Mouse (Mus musculus) spleen, adult 2 months (tissue): ENCODE measurements at regions not wholly inside any gene's neighbourhood (a gene's known extent, or its start where the extent isn't known, plus 50 kb on each side); places are given as distances from the start of the nearest gene placed in this dataset.

Source experiments
- CTCF ChIP-seq: fragments of 200-500 bp; IDR thresholded peaks from 2 replicates; pipeline ENCODE4 v1.5.1; 2011; ENCODE audit warnings: mild to moderate bottlenecking, inconsistent platforms; ENCODE audit not compliant: insufficient read depth, insufficient read length, insufficient replicate concordance; ENCODE audit errors: extremely low read depth
- POLR2A ChIP-seq: fragments of 200-500 bp; IDR thresholded peaks from 2 replicates; pipeline ENCODE4 v1.6.1; 2011; ENCODE audit warnings: low read depth, low read length, inconsistent platforms

DNA sequence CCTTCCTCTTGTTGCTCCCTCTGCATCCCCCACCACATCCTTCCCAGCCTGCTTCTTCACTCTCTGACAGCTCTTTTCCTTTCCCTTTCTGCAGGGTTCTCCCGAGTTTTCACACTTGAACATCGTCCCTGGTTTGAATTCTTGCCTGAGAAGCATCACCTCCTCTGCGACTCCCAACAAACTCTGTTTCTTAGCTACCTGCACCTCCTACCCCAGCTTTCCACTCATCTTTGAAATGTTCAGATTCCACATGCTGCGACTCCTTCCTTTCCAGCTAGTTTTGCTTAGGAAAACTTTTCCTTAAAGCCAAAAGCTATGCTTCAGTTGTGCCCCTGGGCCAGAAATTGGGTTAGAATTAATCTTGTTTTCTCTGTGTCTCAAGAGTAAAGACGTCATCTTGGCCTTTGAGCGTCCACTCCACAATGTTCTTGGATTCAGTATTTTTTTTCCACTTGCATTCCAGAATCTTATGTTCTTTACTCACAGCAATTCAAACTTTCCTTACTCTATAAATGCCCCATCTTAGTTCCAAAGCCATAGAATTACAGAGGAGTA is 317.3 kb upstream of the Hnrnpa3 start:
- no peak for TF ChIP-seq CTCF
- no peak for TF ChIP-seq POLR2A
